In the genomic region with DNA sequence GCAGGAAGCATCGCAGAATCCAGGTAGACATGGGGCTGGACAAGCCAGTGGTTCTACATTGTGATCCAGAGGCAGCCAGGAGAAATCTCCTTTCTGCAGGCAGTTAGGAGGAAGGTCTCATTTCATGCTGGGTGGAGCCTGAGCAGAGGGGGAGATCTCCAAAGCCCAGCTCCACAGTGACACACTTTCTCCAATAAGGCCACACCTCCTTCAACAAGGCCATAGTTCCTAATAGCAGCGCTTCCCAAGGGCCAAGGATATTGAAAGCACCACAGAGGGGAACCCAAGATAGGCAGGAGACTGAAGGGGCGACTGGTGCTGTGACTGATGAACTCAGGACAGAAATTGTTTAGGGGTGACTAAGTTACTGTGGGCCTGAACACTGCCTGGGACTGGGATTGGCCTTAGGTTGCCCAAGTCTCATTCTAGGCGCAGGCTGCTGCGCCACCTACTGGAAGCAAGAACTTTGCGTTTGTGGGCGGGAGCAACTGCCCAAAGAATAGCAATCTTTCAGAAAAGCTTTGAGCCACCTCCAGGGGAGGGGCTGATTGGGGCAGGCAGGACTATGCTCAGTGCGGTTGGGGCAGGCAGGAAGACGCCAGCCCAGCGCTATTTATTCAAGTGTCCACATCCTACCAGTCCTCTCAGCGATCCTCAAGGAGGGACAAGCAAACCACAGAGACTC, we compare ENCODE assay signal across 9 mouse cellular contexts. TPM values are rescaled to one million over a fixed set of nuclear protein-coding genes. Genes with fewer than 3 reads are reported as not detected.
DNase-seq lines count a peak whose midpoint lies in the region; ATAC-seq and TF ChIP-seq lines count a peak whose summit lies in the region.
"Not testable (repeated sequence)": the region's sequence is repeated elsewhere in the genome, so short reads cannot be mapped to it uniquely, and the experiment has no call there.
"Had no signal": no experiment of that assay in that cellular context is flagged by ENCODE, and none has a peak within 500 bp of the region (broad histone marks: within the 10 kb centered on the region; RNA-seq: fewer than 3 reads in every experiment).

No protein-coding gene starts in this region.

- not testable (repeated sequence) for H3K9ac ChIP-seq in hindbrain, postnatal 0 days (replicated peaks; ENCODE audit: low read length)

- not testable (repeated sequence) for H3K4me2 ChIP-seq in hindbrain, postnatal 0 days (ENCODE audit: low read depth, low read length)

- peak; percentile 53 for TF ChIP-seq CTCF in hindbrain, postnatal 0 days (IDR thresholded peaks at IDR 0.05; ENCODE audit: low read depth)

- H3K4me3 ChIP-seq in hindbrain, postnatal 0 days (ENCODE audit: low read length): not testable (repeated sequence)

- WGBS in hindbrain, postnatal 0 days: 6% methylated on average over 8 of the region's 11 CpGs

- H3K4me1 ChIP-seq in hindbrain, postnatal 0 days (ENCODE audit: insufficient read depth, low read length): not testable (repeated sequence)

- not testable (repeated sequence) for H3K27me3 ChIP-seq in hindbrain, postnatal 0 days (ENCODE audit: insufficient read depth, low read length)

- H3K9me3 ChIP-seq in hindbrain, postnatal 0 days (ENCODE audit: low read length): not testable (repeated sequence)

- not testable (repeated sequence) for H3K36me3 ChIP-seq in hindbrain, postnatal 0 days (ENCODE audit: insufficient read depth, low read length)

- peak; percentile 66; the same call in 1 of the 2 replicates for ATAC-seq in hindbrain, postnatal 0 days

- H3K27ac ChIP-seq in hindbrain, postnatal 0 days: not testable (repeated sequence)

- peak; percentile 91 for DNase-seq in R1 (ENCODE audit: low read depth, low spot score)
- DNase-seq in embryo, embryonic 10 days (ENCODE audit: low spot score): peak; percentile 63
- peak; percentile 13 for DNase-seq in gastrocnemius, postnatal 25 days
- peak; percentile 19 for DNase-seq in hindbrain, postnatal 0 days (ENCODE audit: low spot score)
- DNase-seq in layer of hippocampus, postnatal 10 days (ENCODE audit: low spot score in 2 of 2): peak; percentile 49 to 50
- DNase-seq in lung, postnatal 10 days: peak; percentile 72
- peak; percentile 43 for DNase-seq in ovary, adult 18-20 months (ENCODE audit: low spot score)
- DNase-seq in thymus, postnatal 4 days: peak; percentile 60

RNA-seq across cellular contexts. Expression of a gene that starts 53.8 kb away (rescaled TPM):
- total RNA-seq in gastrocnemius, postnatal 25 days (2021): not detected
- not detected in 2 replicates for total RNA-seq in hindbrain, postnatal 0 days (2014; rRNA removed)
- 0.44 and 0.64 TPM in 2 replicates for polyA plus RNA-seq in hindbrain, postnatal 0 days (2015; fragmentation: Nextera tagmentation; extraction: Ambion mirVana)
- total RNA-seq in layer of hippocampus, postnatal 10 days (2021): not detected
- total RNA-seq: left cerebral cortex, postnatal 25 days had no signal

RNA-seq across cellular contexts. Expression of a gene that starts 53.8 kb away (rescaled TPM):
- not detected for total RNA-seq in gastrocnemius, postnatal 25 days (2021)
- 0.26 TPM in 1 of 2 replicates, not detected in the other for total RNA-seq in hindbrain, postnatal 0 days (2014; rRNA removed)
- polyA plus RNA-seq in hindbrain, postnatal 0 days (2015; fragmentation: Nextera tagmentation; extraction: Ambion mirVana): 0.28 and 0.48 TPM in 2 replicates
- not detected for total RNA-seq in layer of hippocampus, postnatal 10 days (2021)
- total RNA-seq: left cerebral cortex, postnatal 25 days had no signal

Comparison
In these comparisons a context has a peak if more than half of its experiments do, and no peak if none do; other contexts are left out.
1. DNase-seq: peak in every context shown above with its lines; median percentile 91 in R1; 72 in lung, postnatal 10 days; 63 in embryo, embryonic 10 days; 60 in thymus, postnatal 4 days; 50 in layer of hippocampus, postnatal 10 days; 43 in ovary, adult 18-20 months; 19 in hindbrain, postnatal 0 days; 13 in gastrocnemius, postnatal 25 days.